Mouse (Mus musculus): Measurements from ENCODE around the gene Fam185a.

- TF ChIP-seq POLR2A (IDR thresholded peaks at IDR 0.05; ENCODE audit: low read depth, low read length) (no peak), CTCF (conservative IDR thresholded peaks at IDR 0.05; ENCODE audit: insufficient read depth, insufficient read length, low read depth, low read length) (no peak)
Measured at GRCm38 (mm10) chr5:21387340-21387739, 37.4 kb upstream of the Fam185a start.
